Mouse (Mus musculus) right cerebral cortex, adult 18-20 months (tissue): ENCODE results near the gene Phactr3.

Experiments
- DNase-seq: peaks from one replicate; pipeline ENCODE4 v3.0.0; 2022; ENCODE audit warnings: mixed read lengths

The Phactr3 gene

GRCm38 (mm10) chr2:178137518-178137917, 18.7 kb downstream of the Phactr3 start:
- peak; percentile 66 for DNase-seq

GRCm38 (mm10) chr2:178141489-178141922, 22.7 kb downstream of the Phactr3 start:
- DNase-seq, result peak; percentile 85

- peak; percentile 49 for DNase-seq
Observed at GRCm38 (mm10) chr2:178142291-178143023, 23.7 kb downstream of the Phactr3 start.

GRCm38 (mm10) chr2:178143024-178143415, 24.2 kb downstream of the Phactr3 start:
- no peak for DNase-seq

DNA sequence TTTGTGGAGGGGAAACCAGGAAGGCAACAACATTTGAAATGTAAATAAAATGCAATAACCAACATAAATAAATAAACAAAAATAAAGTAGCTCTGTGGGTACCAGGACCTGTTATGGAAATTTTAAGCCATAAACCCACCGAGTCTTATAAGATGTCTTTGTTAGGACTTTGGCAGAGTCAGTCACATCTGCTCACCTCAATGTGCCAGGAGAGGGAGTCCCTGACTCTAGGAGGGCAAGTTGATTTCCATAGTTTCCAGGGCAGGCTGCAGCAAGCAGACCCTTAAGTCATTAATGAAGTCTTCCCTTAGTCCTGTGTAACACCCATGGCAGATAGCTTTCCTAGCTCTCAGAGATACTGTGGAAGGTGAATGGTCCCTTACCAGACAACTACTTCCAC, 25.1 kb downstream of the Phactr3 start:
- no peak for DNase-seq

DNA sequence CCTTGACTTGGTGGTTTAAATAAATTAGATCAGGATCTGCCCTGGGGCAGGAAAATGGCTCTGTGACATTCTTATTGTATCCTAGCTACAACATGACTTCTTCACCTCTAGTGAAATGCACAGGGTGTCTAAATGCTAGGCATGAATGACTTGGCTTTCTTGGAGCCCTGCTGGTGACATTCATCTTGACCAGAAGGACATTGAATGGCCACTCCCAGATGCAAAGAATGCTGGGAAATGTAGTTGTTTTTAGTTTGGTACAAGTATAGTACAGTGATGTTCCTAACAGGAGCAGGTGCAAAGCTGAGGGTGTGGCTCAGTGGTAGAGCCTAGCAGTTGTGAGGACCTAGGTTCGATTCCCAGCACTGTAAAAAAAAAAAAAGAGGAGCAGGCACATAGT, 30.5 kb downstream of the Phactr3 start:
- no peak for DNase-seq

DNA sequence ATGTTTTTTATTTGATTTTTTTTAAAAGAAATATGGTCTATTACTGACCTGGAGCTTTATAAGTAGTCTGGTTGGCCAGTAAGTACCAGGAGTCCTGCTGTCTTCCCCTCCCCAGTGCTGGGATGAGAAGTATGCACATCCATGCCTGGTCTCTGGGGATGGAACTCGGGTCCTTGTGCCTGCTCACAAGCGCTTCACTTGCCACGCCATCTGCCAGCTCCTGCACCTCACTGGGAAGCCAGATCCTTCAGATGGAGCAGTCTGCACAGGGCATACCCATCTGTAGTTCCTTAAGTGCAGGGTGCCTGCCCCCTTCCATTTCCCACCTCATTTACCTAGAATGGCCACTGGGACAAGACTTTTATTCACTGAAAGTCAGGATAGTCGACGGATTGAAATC, 31.9 kb downstream of the Phactr3 start:
- no peak for DNase-seq

DNA sequence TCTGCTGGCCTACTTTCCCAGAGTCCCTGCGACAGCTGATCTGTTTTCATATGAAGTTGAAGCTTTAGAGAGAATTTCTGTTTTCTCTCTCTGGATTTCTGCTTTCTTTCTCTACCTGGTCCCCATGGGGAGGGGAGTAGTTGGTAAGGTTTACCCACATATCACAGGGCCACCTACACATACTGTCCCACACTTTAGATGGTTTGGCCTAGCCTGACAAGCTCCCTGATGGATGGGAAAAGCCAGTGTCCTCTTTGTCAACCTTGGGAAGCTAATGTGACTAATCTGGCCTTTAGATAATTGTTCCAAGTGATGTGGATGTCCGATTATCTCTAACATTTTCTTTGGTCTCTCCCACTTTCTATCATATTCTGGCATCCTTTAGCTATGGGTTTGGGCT, 34.8 kb downstream of the Phactr3 start:
- DNase-seq, result no peak

GRCm38 (mm10) chr2:178154129-178154528, 35.4 kb downstream of the Phactr3 start:
- DNase-seq, result no peak

- peak; percentile 42 for DNase-seq
Observed at GRCm38 (mm10) chr2:178154576-178154975, 35.8 kb downstream of the Phactr3 start.

DNA sequence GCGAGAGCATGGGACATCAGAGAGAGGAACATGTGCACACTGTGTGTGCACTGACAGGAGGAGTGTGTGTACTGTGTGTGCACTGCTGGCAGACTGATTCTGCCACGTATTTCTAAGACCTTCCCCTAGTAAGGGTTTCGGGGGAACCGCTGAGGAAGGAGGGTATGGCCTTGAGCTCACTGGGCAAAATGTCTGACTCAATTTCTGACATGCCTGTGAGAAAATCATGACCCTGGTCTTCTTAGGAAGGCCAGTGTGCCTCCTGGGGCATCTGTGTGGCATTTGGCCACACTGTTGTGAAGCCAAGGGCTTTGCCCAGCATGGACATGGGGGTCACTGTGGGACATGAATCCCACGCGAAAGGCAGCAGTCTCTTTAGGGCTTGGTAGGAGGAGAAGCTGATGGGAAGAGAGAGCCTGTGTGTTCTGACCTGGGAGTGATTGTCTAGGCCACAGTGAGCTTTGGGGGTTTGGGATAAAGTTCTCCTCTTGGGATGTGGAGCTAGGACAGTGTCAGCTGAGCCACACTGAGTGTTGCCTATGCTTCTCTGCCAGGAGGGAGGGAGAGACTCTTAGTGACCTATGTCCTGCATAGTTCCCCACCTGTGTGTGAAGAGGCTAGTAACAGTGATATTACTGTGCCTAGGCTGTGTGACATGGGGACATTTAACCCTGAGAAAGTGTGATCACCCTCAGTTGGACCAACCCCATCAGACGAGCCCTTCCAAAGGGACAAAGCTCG, 36.6 kb downstream of the Phactr3 start:
- DNase-seq, result no peak

DNA sequence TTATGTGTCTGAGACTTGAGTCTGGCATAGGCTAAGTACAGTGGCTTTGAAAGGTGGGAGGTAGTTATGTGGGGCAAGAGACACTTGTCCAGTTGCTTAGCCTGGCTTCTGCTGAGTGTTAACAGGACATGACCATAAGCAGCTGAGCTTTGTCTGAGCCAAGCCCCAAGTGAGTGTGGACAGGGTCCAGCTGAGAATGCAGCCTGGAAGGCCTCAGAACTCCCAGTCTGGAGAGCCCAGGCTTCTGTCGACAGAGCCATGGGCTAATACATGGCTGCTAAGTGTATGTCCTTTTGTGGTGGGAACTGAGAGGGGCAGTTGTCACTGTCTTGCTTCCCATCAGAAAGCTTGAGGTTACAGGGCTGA, 37.1 kb downstream of the Phactr3 start:
- DNase-seq, result no peak

GRCm38 (mm10) chr2:178158936-178159335, 40.2 kb downstream of the Phactr3 start:
- DNase-seq, result peak; percentile 77

DNA sequence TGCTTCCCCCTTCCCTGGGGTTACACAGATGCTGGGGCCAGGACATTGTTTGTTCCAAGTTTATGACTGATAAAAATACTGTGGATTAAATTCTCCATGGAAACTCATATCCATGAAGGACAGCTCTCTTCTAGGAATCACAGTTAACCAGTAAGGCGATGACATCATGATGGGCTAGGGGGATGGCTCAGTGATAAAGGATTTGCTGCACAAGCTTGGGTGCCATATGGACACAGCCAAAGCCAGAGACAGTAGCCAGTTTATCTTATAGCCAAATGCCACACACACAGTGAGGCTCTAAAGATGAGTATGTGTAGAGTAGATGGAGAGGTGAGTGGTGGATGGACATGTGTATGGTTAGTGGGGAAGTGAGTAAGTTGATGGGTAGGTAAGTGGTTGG, 45.2 kb downstream of the Phactr3 start:
- no peak for DNase-seq

- DNase-seq, result peak; percentile 57
Observed at GRCm38 (mm10) chr2:178165943-178166342, 47.2 kb downstream of the Phactr3 start.

- DNase-seq, result no peak
Observed at GRCm38 (mm10) chr2:178169983-178170382, 51.2 kb downstream of the Phactr3 start.

GRCm38 (mm10) chr2:178173951-178174350, 55.2 kb downstream of the Phactr3 start:
- DNase-seq, result no peak

- peak; percentile 68 for DNase-seq
Observed at GRCm38 (mm10) chr2:178175286-178175931, 56.6 kb downstream of the Phactr3 start.

DNA sequence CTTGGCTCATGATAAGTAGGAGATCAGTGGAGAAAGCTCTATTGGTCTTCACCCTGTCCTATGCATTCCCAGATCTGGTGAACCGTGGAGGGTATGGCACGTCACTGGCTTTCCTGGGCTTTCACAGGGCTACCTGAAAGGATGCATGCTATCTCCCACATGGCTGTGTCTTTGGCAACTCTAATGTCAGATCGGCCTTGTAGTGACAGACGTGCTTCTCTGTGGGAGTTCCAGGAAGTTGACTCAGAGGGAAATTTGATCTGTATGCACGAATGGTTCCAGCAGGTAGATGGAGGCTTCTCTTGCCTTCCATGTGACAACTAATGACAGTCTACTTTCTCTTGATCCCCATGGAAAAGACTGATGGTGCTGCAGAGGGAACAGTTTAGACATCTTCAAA, 65.5 kb downstream of the Phactr3 start:
- no peak for DNase-seq

- no peak for DNase-seq
Observed at GRCm38 (mm10) chr2:178184862-178185261, 66.1 kb downstream of the Phactr3 start.

DNA sequence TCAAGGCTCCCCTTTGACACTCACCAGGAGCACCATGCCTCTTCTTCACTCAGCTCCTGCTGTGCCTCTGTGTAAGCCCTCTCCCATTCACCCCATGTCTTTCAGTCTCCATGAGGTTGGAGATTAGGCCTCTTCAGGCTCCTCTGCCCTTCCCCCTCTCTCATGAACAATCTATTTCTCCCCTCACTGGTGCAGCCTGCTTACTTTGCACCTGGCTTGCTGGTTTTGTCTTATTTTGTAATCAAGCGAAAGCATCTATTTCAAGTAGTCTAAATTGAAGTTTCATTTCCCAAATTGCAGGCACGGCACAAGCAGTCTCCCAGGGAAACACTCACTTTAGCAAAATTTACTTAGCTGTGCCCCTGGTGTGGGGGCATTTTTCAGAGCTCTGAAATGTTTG, 70.2 kb downstream of the Phactr3 start:
- no peak for DNase-seq

DNA sequence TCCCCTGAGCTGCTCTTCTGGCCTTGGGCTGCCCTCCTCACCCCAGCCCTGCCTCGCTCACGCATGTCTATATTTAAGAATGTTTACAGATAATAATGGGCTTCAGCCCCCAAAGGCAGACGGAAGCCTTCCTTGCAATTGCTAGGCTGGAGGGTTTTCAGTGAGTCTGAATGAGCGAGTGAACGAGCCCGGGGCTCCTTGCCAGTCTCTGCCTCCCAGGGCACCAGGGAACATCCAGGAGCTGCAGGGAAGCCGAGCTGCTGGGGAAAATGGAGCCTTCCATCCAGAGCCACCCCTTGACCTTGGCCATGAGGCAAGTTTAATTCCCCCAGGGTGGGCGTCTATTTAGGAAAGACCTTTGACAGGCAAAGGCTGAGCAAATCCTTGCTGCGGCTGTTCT, 74.1 kb downstream of the Phactr3 start:
- DNase-seq, result no peak

DNA sequence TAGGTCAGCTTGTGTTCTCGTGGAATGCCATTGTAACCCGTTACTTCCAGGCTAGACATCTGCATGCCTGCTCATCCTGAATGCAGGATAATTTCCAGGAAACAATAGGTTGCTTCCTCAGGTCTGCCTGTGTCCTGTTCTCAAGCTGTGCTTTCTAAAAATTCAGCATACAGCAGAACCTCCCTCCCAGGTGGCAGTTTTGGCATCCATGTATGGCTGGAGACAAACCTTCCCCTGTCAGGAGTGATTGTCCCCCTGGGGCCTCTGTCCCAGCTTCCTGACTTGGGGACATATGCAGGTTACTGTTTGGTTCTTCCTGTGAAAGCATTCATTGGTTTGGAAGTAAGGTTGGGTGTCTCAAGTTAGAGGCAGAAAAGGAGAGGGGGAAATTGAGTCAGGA, 74.7 kb downstream of the Phactr3 start:
- DNase-seq, result no peak

- no peak for DNase-seq
Observed at GRCm38 (mm10) chr2:178194908-178195307, 76.1 kb downstream of the Phactr3 start.
